Comparison of ENCODE assay signal across 12 mouse cellular contexts in genomic region chr3:55093161-55093560, GRCm38 (mm10). TPM values are rescaled to one million over a fixed set of nuclear protein-coding genes. Genes with fewer than 3 reads are reported as not detected.
"Had no signal": no experiment of that assay in that cellular context is flagged by ENCODE, and none has a peak within 500 bp of the region (broad histone marks: within the 10 kb centered on the region; RNA-seq: fewer than 3 reads in every experiment).

No protein-coding gene starts in this region.

- DNase-seq: kidney, postnatal 10 days; kidney, postnatal 36 days; layer of hippocampus, postnatal 36 days; liver, embryonic 13.5 days; lung, adult 2 months; lung, postnatal 14 days; retina, postnatal 1 day; thymus, adult 18-20 months; thymus, postnatal 4 days had no signal

RNA-seq across cellular contexts. Expression of gene Ccna1, which starts 37.9 kb away (rescaled TPM):
- total RNA-seq: liver, adult 2 months; megakaryocyte, adult 5-6 weeks; neutrophil, adult 5-6 weeks had no signal

RNA-seq across cellular contexts. Expression of gene Ccdc169, which starts 44.0 kb away (rescaled TPM):
- total RNA-seq: megakaryocyte, adult 5-6 weeks; neutrophil, adult 5-6 weeks had no signal
